Mouse (Mus musculus) kidney, adult 2 months (tissue): ENCODE measurements at regions not wholly inside any gene's neighbourhood (a gene's known extent, or its start where the extent isn't known, plus 50 kb on each side); places are given as distances from the start of the nearest gene placed in this dataset.

ENCODE experiments used
- DNase-seq: peaks from one replicate; pipeline ENCODE4 v3.0.0; 2021
- H3K27ac ChIP-seq: fragments of 200-500 bp; 2 replicates; pipeline ENCODE4 v1.5.1; 2012; ENCODE audit warnings: low read depth, low read length, control low read depth, inconsistent platforms; ENCODE audit not compliant: insufficient read depth
- H3K27me3 ChIP-seq: fragments of 200-500 bp; replicated peaks from 2 replicates; pipeline ENCODE4 v1.6.1; 2012; ENCODE audit warnings: mild to moderate bottlenecking, moderate library complexity, low read length, inconsistent platforms; ENCODE audit not compliant: control insufficient read depth, insufficient read depth
- H3K36me3 ChIP-seq: fragments of 200-500 bp; 2 replicates; pipeline ENCODE4 v1.6.1; 2012; ENCODE audit warnings: mild to moderate bottlenecking, moderate library complexity, low read length, inconsistent platforms; ENCODE audit not compliant: control insufficient read depth, insufficient read depth
- H3K4me1 ChIP-seq: fragments of 200-500 bp; 2 replicates; pipeline ENCODE4 v1.6.1; 2011; ENCODE audit warnings: low read length; ENCODE audit not compliant: control insufficient read depth, insufficient read depth
- H3K4me3 ChIP-seq: fragments of 200-500 bp; 2 replicates; pipeline ENCODE4 v1.5.1; 2011; ENCODE audit warnings: mild to moderate bottlenecking, low read depth, low read length, control low read depth; ENCODE audit not compliant: insufficient read depth
- CTCF ChIP-seq: fragments of 200-500 bp; conservative IDR thresholded peaks from 2 replicates; pipeline ENCODE4 v1.5.1; 2011; ENCODE audit warnings: low read depth, mild to moderate bottlenecking, control low read depth, low read length, moderate library complexity, mixed read lengths; ENCODE audit not compliant: insufficient read depth, insufficient read length
- POLR2A ChIP-seq: fragments of 200-500 bp; IDR thresholded peaks from one replicate; pipeline ENCODE4 v1.6.1; 2011; ENCODE audit warnings: low read depth, low read length, control low read depth
- WGBS: fragments of 180-500 bp; shearing (Covaris S2); methylation state at CpG from one replicate; pipeline ENCODE4 v1.1.7; 2018; 5-methylcytosine and 5-hydroxymethylcytosine counted together

DNA sequence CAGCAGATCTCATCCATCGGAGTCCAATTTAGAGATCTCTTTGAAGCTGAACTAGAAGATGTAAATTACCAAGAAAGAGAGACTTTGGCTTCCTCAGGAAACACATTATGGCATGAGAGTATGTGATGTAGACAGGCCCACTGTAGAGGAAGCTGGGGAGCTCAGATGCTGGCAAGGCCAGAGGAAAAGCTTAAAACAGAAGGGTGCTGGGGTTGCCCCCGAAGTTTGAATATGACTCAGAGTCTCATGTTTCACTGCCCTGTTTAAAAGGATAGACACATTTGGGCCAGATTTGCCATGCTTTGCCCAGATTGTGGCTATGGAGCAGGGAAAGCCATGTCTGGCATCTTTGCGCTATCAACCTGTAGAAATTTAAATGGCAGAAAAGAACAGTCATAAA, 705.1 kb downstream of the 5730522E02Rik start:
- Histone ChIP-seq H3K27me3 (no peaks in the 10 kb centered on the region), H3K27ac (no peak overlapping the region), H3K4me1 (no peaks in the 10 kb centered on the region), H3K4me3 (no peak overlapping the region), H3K36me3 (no peaks in the 10 kb centered on the region)
- WGBS, result 71% methylated on average over 3 of the region's 3 CpGs
- TF ChIP-seq CTCF (no peak), POLR2A (no peak)
- no peak for DNase-seq

- WGBS, result 49% methylated on average over 2 of the region's 2 CpGs
- Histone ChIP-seq H3K27ac (no peak overlapping the region), H3K4me1 (no peaks in the 10 kb centered on the region), H3K4me3 (no peak overlapping the region), H3K27me3 (no peaks in the 10 kb centered on the region), H3K36me3 (no peaks in the 10 kb centered on the region)
- no peak for DNase-seq
- no peak for TF ChIP-seq CTCF
- TF ChIP-seq POLR2A, result no peak
Measured at GRCm38 (mm10) chr11:25473682-25474365, 736.7 kb downstream of the 5730522E02Rik start.

GRCm38 (mm10) chr11:25469819-25470218, 740.7 kb downstream of the 5730522E02Rik start:
- TF ChIP-seq POLR2A (no peak), CTCF (no peak)
- H3K4me3 ChIP-seq, result no peak overlapping the region
- 81% methylated on average over 6 of the region's 6 CpGs for WGBS
- H3K4me1 ChIP-seq, result no peaks in the 10 kb centered on the region
- no peak overlapping the region for H3K27ac ChIP-seq
- no peak for DNase-seq
- H3K27me3 ChIP-seq, result no peaks in the 10 kb centered on the region
- no peaks in the 10 kb centered on the region for H3K36me3 ChIP-seq

DNA sequence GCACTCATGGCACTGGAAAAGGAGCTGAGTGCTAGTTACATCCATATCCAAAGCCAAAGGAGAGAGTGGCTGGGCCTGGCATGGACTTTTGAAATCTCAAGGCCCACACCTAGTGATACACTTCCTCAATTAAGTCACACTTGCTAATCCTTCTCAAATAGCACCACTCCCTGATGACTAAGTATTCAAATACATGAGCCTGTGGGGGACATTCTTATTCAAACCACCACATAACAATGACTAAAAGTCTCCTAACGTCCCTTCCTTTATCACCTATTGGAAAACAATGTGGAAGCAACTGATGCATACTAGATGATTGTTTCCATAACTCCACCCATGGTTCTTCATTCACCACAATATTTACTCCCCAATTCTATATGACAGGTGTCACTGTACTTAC, 773.4 kb downstream of the 5730522E02Rik start:
- no peak for DNase-seq
- H3K27me3 ChIP-seq, result no peaks in the 10 kb centered on the region
- no peaks in the 10 kb centered on the region for H3K4me1 ChIP-seq
- no peaks in the 10 kb centered on the region for H3K36me3 ChIP-seq
- no peak overlapping the region for H3K4me3 ChIP-seq
- WGBS, result 56% methylated on average over 1 of the region's 1 CpGs
- no peak overlapping the region for H3K27ac ChIP-seq
- TF ChIP-seq CTCF, result no peak
- TF ChIP-seq POLR2A, result no peak

- TF ChIP-seq POLR2A, result no peak
- no peak for TF ChIP-seq CTCF
- Histone ChIP-seq H3K27ac (no peak overlapping the region), H3K36me3 (no peaks in the 10 kb centered on the region), H3K27me3 (no peaks in the 10 kb centered on the region), H3K4me3 (no peak overlapping the region), H3K4me1 (no peaks in the 10 kb centered on the region)
- 25% methylated on average over 1 of the region's 1 CpGs for WGBS
- DNase-seq, result no peak
Measured at GRCm38 (mm10) chr11:25435645-25436044, 774.9 kb downstream of the 5730522E02Rik start.

DNA sequence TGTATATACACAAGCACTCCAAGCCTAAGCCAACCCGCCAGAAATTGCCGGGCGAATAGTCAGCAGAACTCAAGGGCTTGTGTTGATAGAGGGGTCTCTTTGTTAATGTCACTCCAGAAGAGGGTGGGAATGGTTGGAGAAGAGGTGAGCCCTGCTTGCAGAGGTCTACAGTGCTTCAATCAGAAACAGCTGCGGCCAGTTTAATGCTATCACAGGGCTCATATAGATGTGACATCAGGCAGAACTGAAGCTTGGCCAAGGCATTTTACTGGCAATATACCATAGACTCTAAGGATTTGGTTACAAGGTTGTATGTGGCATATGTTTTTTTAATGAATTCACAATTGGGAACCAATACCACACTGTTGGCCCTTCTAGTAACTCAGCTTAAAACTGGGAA, 787.4 kb downstream of the 5730522E02Rik start:
- no peaks in the 10 kb centered on the region for H3K27me3 ChIP-seq
- DNase-seq, result no peak
- no peaks in the 10 kb centered on the region for H3K4me1 ChIP-seq
- no peak overlapping the region for H3K4me3 ChIP-seq
- TF ChIP-seq CTCF (no peak), POLR2A (no peak)
- 92% methylated on average over 4 of the region's 4 CpGs for WGBS
- H3K36me3 ChIP-seq, result no peaks in the 10 kb centered on the region
- H3K27ac ChIP-seq, result no peak overlapping the region

- Histone ChIP-seq H3K4me1 (no peaks in the 10 kb centered on the region), H3K4me3 (no peak overlapping the region), H3K27me3 (no peaks in the 10 kb centered on the region), H3K36me3 (no peaks in the 10 kb centered on the region), H3K27ac (no peak overlapping the region)
- DNase-seq, result no peak
- TF ChIP-seq POLR2A, result no peak
- TF ChIP-seq CTCF, result no peak
Measured at GRCm38 (mm10) chr11:25421486-25421885, 789.1 kb downstream of the 5730522E02Rik start.
